Mouse (Mus musculus): ENCODE measurements around the gene Mrto4. TPM values are rescaled to one million over a fixed set of nuclear protein-coding genes. Genes with fewer than 3 reads are reported as not detected.

Gene Mrto4
- total RNA-seq (2023), result 10 to 100 TPM; 33.6 to 35.1 TPM

DNA sequence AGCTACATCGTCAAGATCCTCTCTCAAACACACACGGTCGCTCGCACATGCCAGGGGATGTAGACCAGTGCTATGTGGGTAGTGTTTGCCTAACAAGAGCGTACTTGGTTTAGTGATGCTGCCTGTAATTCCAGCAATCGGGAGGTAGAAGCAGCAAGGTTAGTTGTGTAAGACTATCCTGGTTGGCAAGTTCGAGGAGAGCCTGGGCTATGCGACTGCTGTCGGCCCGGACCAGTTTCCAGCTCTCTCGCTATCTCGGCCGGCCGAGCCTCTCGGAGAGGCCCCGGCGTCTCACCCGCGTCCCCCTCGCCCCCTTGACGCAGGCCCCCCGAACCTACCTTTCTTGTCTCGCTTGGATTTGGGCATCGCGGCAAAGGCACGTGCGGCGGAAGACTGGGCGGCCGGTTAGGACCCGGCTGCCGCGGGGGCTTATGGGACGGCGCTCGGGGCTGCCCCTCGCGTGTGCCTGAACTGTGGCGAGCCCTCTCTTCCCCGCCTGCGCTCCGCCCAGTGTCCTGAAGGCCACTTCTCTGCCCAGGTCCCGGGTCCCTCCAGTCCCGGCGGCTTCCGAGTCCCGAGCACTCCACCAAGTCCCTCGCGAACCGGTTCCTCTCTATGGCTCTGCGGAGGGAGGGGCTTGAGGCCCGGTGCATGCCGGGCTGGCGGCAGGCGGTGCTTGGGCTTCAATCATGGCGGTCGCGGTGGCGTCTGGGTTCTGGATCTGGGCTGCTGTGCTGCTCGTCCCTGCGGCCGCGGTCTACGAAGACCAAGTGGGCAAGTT lies at the start of gene Mrto4, which contains the start of the genes Emc1 and Ubr4:
Gene Mrto4, minus strand, starts transcription at position 646 of the 781 bp plus-strand sequence.
Gene Emc1, plus strand, starts transcription at position 657 of the 781 bp plus-strand sequence.
Gene Ubr4, plus strand, starts transcription at position 679 of the 781 bp plus-strand sequence.

DNA sequence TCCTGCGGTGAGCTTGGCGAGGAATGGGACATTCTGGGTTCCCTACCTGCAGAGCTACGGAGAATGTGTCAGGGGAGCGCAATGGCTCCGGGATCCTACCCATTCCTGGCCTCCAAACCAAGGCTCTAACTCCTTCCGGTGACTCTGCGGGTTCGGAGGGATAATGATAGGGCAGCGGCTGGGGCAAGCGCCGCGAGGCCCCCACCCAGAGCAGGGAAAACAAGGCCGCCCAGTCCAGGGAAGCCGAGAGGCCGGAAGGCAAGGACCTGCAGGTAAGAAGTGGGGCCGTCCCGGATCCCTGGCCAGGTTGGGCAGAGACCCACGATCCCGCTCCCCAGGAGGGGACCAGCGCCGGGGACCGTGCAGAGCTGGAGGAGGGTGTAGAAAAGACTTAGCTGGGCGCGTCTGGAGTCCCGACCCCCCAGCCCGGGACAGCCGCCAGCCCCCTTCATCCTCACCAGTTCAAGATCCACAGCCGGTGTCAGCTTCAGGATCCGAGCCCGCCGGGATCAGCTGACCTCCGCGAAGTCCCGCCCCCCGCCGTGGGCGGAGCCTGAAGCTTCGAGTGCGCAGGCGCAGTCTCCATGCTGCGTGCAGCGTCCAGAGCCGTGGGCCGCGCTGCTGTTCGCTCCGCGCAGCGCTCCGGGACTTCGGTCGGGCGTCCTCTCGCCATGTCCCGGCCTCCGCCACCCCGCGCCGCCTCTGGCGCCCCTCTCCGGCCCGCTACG lies 42.0 kb downstream of the Mrto4 start, which contains the start of the genes Pqlc2 and Akr7a5:
Gene Pqlc2, minus strand, starts transcription at position 538 of the 728 bp plus-strand sequence.
Gene Akr7a5, plus strand, starts transcription at position 574 of the 728 bp plus-strand sequence.

Other genes starting within 250 kb of the Mrto4 start
- gene Minos1, start 221.5 kb downstream of the Mrto4 start, total RNA-seq (2023), result 100 to 1,000 TPM in 1 of 2 experiments, 10 to 100 TPM in 1; 99.5 to 120 TPM
- 100 to 1,000 TPM; 540 to 564 TPM for gene Capzb, start 159.7 kb downstream of the Mrto4 start, total RNA-seq (2023)
- 1 to 10 TPM; 4.8 to 7.8 TPM for gene Pqlc2, start 41.9 kb downstream of the Mrto4 start, total RNA-seq (2023)
- 1 to 10 TPM; 3.5 to 5.9 TPM for gene Akr7a5, start 41.8 kb downstream of the Mrto4 start, total RNA-seq (2023)
- gene Emc1, start within 50 bp of the Mrto4 start, total RNA-seq (2023), result 10 to 100 TPM; 21.2 to 21.5 TPM
- gene Ubr4, start within 50 bp of the Mrto4 start, total RNA-seq (2023), result 100 to 1,000 TPM; 147 to 151 TPM
- gene Iffo2, start 178.0 kb upstream of the Mrto4 start, total RNA-seq (2023), result 1 to 10 TPM; 2.3 TPM